Mouse (Mus musculus) intestine, embryonic 14.5 days (tissue): ENCODE data around the gene Gm14190. TPM values are rescaled to one million over a fixed set of nuclear protein-coding genes. Genes with fewer than 3 reads are reported as not detected.
"Not testable (repeated sequence)": the region's sequence is repeated elsewhere in the genome, so short reads cannot be mapped to it uniquely, and the experiment has no call there.

Experiments
- ATAC-seq: fragments of 200-750 bp; cut with Nextera tagmentation; replicated peaks from 2 replicates; pipeline ENCODE4 v1.8.0; 2017; ENCODE audit warnings: low read depth, moderate number of reproducible peaks, moderate TSS enrichment, moderate library complexity; ENCODE audit not compliant: low FRiP score, low TSS enrichment
- DNase-seq: peaks from one replicate; pipeline ENCODE4 v3.0.0-alpha.2; 2018; ENCODE audit warnings: low spot score
- H3K27ac ChIP-seq: fragments of 300-500 bp; sonication (generic); 2 replicates; pipeline ENCODE4 v1.5.1; 2014; ENCODE audit warnings: low read depth, mild to moderate bottlenecking, control low read depth
- H3K27me3 ChIP-seq: fragments of 300-500 bp; sonication (generic); replicated peaks from 2 replicates; pipeline ENCODE4 v1.6.1; 2014; ENCODE audit warnings: low read length, control low read depth; ENCODE audit not compliant: control insufficient read depth, insufficient read depth
- H3K36me3 ChIP-seq: fragments of 300-500 bp; sonication (generic); 2 replicates; pipeline ENCODE4 v1.6.1; 2014; ENCODE audit warnings: low read length, control low read depth; ENCODE audit not compliant: control insufficient read depth, insufficient read depth
- H3K4me1 ChIP-seq: fragments of 300-500 bp; sonication (generic); replicated peaks from 2 replicates; pipeline ENCODE4 v1.6.1; 2014; ENCODE audit warnings: low read length, control low read depth, mixed read lengths; ENCODE audit not compliant: control insufficient read depth, insufficient read depth
- H3K4me2 ChIP-seq: fragments of 300-500 bp; sonication (generic); 2 replicates; pipeline ENCODE4 v1.6.1; 2014; ENCODE audit warnings: low read length
- H3K4me3 ChIP-seq: fragments of 300-500 bp; sonication (generic); 2 replicates; pipeline ENCODE4 v1.5.1; 2014; ENCODE audit warnings: low read depth, low read length, control low read depth, mixed read lengths
- H3K9ac ChIP-seq: fragments of 300-500 bp; sonication (generic); 2 replicates; pipeline ENCODE4 v1.6.1; 2014; ENCODE audit warnings: mild to moderate bottlenecking, low read length
- H3K9me3 ChIP-seq: fragments of 300-500 bp; sonication (generic); 2 replicates; pipeline ENCODE4 v1.6.1; 2016; ENCODE audit warnings: low read length, control low read depth; ENCODE audit not compliant: control insufficient read depth
- WGBS: fragments of 180-500 bp; shearing (Covaris S2); extraction: QIAGEN DNeasy Blood & Tissue Kit; methylation state at CpG from one replicate; pipeline ENCODE4 v1.1.7; 2014; 5-methylcytosine and 5-hydroxymethylcytosine counted together
- polyA plus RNA-seq: library from polyadenylated mRNA; unstranded; fragments of >200 nt; fragmentation: Nextera tagmentation; extraction: Ambion mirVana; gene quantifications from 2 replicates; pipeline ENCODE4 v1.2.1, GENCODE M21; 2014

The Gm14190 gene
- polyA plus RNA-seq: not detected in 2 replicates

DNA sequence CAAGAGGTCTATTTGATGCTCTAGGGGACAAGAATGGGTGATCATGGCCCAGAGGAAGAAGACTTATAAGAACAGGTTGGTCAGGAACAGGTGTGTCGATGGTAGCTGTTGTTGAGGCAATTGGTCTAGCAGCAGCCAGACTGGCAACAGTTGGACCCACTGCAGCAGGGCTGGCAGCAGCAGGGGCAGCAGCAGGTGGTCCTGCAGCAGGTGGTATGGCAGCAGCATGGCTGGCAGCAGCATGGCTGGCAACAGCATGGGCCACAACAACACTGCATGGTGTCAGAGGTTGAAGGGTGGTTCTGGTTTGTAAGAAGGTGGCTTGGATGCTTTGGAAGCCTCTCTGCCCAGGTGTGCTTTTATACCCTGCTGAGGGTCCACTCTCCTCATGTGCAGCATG lies at the start of gene Gm14190:
Gene Gm14190 (minus strand): TSS at position 278 of the 400 bp plus-strand sequence.
- H3K27me3 ChIP-seq: no peaks in the 10 kb centered on the region
- no peak within 1 kb of the TSS for H3K4me2 ChIP-seq
- DNase-seq (no peak), ATAC-seq (no peak)
- no peaks in the 10 kb centered on the region for H3K4me1 ChIP-seq
- H3K9ac ChIP-seq: no peak within 1 kb of the TSS
- no peak within 1 kb of the TSS for H3K4me3 ChIP-seq
- H3K9me3 ChIP-seq: no peaks in the 10 kb centered on the region
- 88% methylated on average over 1 of the region's 1 CpGs for WGBS
- H3K27ac ChIP-seq: no peak within 1 kb of the TSS
- no peaks in the 10 kb centered on the region for H3K36me3 ChIP-seq

DNA sequence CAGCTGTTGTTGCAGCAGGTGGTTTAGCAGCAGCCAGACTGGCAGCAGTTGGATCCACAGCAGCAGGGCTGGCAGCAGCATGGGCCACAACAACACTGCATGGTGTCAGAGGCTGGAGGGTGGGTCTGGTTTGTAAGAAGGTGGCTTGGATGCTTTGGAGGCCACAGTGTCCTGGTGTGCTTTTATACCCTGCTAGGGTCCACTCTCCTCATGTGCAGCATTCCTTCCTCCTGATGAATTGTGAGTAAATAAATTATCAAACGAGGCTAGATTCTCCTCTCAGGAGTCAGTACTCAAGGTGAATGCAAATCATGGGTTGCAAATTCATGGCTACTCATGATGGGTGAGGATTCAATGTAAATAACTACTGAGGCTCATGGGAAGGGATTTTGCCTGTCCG lies 43.6 kb upstream of the Gm14190 start, which contains the start of gene Gm14180:
Gene Gm14180 (minus strand): TSS at position 101 of the 400 bp plus-strand sequence.
- no peaks in the 10 kb centered on the region for H3K27me3 ChIP-seq
- H3K4me3 ChIP-seq: no peak within 1 kb of the TSS
- H3K4me2 ChIP-seq: no peak within 1 kb of the TSS
- H3K36me3 ChIP-seq: no peaks in the 10 kb centered on the region
- no peaks in the 10 kb centered on the region for H3K9me3 ChIP-seq
- WGBS: 57% methylated on average over 2 of the region's 2 CpGs
- DNase-seq (no peak), ATAC-seq (no peak)
- H3K4me1 ChIP-seq: no peaks in the 10 kb centered on the region
- H3K9ac ChIP-seq: no peak within 1 kb of the TSS
- no peak within 1 kb of the TSS for H3K27ac ChIP-seq

DNA sequence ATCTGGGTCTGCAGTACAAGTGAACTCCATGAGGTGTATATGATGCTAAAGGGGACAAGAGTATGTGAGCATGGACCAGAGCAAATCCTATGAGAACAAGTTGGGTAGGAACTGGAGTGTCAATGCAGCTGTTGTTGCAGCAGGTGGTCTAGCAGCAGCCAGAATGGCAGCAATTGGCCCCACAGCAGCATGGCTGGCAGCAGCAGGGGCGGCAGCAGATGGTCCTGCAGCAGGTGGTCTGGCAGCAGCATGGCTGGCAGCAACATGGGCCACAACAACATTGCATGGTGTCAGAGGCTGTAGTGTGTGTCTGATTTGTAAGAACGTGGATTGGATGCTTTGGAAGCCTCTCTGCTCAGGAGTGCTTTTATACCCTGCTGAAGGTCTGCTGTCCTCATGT lies 33.5 kb upstream of the Gm14190 start:
- WGBS: 92% methylated on average over 2 of the region's 2 CpGs
- H3K4me2 ChIP-seq: no peak overlapping the region
- no peak for ATAC-seq
- H3K27ac ChIP-seq: no peak overlapping the region
- H3K27me3 ChIP-seq: no peaks in the 10 kb centered on the region
- DNase-seq: no peak
- no peak overlapping the region for H3K4me3 ChIP-seq
- no peaks in the 10 kb centered on the region for H3K36me3 ChIP-seq
- H3K9me3 ChIP-seq: no peaks in the 10 kb centered on the region
- no peaks in the 10 kb centered on the region for H3K4me1 ChIP-seq
- H3K9ac ChIP-seq: no peak overlapping the region

DNA sequence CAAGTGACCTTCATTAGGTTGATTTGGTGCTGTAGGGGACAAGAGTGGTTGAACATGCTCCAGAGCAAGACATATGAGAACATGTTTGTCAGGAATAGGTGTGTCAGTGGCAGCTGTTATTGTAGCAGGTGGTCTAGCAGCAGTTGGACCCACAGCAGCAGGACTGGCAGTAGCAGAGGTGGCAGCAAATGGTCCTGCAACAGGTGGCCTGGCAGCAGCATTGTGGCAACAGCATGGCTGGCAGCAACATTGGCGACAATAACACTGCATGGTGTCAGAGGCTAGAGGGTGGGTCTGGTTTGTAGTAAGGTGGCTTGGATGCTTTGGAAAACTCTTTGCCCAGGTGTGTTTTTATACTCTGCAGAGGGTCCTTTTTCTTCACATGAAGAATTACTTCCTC lies 28.2 kb upstream of the Gm14190 start:
- DNase-seq: no peak
- H3K27me3 ChIP-seq: no peaks in the 10 kb centered on the region
- ATAC-seq: no peak
- H3K27ac ChIP-seq: no peak overlapping the region
- no peak overlapping the region for H3K4me2 ChIP-seq
- H3K36me3 ChIP-seq: no peaks in the 10 kb centered on the region
- H3K9me3 ChIP-seq: no peaks in the 10 kb centered on the region
- H3K4me1 ChIP-seq: no peaks in the 10 kb centered on the region
- 86% methylated on average over 1 of the region's 1 CpGs for WGBS
- H3K4me3 ChIP-seq: no peak overlapping the region
- no peak overlapping the region for H3K9ac ChIP-seq

DNA sequence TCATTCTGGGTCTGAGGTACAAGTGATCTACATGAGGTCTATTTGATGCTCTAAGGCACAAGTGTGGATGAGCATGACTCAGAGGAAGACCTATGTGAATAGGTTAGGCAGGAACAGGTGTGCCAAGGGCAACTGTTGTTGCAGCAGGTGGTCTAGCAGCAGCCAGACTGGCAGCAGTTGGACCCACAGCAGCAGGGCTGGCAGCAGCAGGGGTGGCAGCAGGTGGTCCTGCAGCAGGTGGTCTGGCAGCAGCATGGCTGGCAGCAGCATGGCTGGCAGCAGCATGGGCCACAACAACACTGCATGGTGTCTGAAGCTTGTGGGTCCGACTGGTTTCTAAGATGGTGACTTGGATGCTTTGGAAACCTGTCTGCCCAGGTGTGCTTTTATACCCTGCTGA lies 5.3 kb downstream of the Gm14190 start:
- not testable (repeated sequence) for ATAC-seq

DNA sequence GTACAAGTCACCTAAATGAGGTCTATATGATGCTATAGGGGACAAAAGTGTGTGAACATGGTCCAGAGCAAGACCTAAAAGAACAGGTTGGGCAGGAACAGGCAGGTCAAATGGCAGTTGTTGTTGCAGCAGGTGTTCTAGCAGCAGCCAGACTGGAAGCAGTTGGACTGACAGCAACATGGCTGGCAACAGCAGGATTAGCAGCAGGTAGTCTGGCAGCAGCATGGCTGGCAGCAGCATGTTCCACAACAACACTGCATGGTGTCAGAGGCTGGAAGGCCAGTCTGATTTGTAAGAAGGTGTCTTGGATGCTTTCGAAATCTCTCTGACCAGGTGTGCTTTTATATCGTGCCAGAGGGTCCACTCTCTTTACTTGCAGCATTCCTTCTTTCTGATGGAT lies 7.1 kb downstream of the Gm14190 start:
- no peak overlapping the region for H3K9ac ChIP-seq
- H3K4me3 ChIP-seq: no peak overlapping the region
- no peak overlapping the region for H3K27ac ChIP-seq
- H3K9me3 ChIP-seq: no peaks in the 10 kb centered on the region
- WGBS: 86% methylated on average over 2 of the region's 2 CpGs
- DNase-seq (no peak), ATAC-seq (no peak)
- H3K36me3 ChIP-seq: no peaks in the 10 kb centered on the region
- H3K4me2 ChIP-seq: no peak overlapping the region
- no peaks in the 10 kb centered on the region for H3K27me3 ChIP-seq
- H3K4me1 ChIP-seq: no peaks in the 10 kb centered on the region

More for the DNA sequence above, 5.3 kb downstream of the Gm14190 start:
- not testable (repeated sequence) for H3K4me3 ChIP-seq, H3K4me2 ChIP-seq, H3K9me3 ChIP-seq, H3K27me3 ChIP-seq, H3K4me1 ChIP-seq, H3K27ac ChIP-seq, DNase-seq, H3K9ac ChIP-seq, H3K36me3 ChIP-seq
- WGBS: 69% methylated on average over 1 of the region's 1 CpGs

DNA sequence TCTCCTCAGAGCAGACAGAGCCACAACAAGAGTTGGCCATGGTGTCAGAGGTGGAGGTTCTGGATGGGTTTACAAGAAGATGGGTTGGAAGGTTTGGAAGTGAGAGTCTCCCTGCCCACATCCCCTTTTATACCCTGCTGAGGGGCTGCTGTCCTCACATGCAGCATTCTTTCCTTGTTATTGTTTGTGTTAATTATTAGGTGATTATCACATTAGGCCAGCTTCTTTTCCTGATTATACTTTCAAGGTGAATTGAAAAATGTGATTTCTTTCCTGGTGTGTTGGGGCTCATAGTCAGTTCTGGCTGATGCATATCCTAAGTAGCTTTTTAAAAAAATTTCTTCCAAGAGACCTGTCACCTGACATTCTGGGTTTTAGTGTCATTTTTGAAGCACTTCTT lies 24.7 kb downstream of the Gm14190 start, which contains the start of gene Krtap4-6:
Gene Krtap4-6 (minus strand): TSS at position 101 of the 400 bp plus-strand sequence.
- no peaks in the 10 kb centered on the region for H3K9me3 ChIP-seq
- no peaks in the 10 kb centered on the region for H3K27me3 ChIP-seq
- no peak within 1 kb of the TSS for H3K4me3 ChIP-seq
- no peak within 1 kb of the TSS for H3K4me2 ChIP-seq
- H3K4me1 ChIP-seq: no peaks in the 10 kb centered on the region
- ATAC-seq: no peak
- DNase-seq: no peak
- no peaks in the 10 kb centered on the region for H3K36me3 ChIP-seq
- H3K27ac ChIP-seq: no peak within 1 kb of the TSS
- H3K9ac ChIP-seq: no peak within 1 kb of the TSS

DNA sequence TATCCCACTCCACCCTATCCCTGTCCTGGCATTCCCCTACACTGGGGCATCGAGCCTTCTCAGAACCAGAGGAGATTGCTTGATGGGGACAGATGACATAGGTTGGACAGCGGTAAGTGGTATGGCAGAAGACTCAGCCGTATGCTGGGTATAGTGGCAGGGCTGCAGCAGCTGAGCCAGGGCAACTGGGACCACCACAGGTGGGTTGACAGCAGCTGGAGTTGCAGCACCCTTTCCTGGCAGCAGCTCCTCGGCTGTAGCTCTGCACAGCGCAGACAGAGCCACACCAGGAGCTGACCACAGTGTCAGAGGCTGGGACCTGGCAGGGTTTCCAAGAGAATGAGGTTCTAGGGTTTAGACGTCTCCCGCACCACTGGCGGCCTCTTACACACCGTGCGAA lies 27.7 kb downstream of the Gm14190 start:
- H3K27me3 ChIP-seq: no peaks in the 10 kb centered on the region
- DNase-seq (no peak), ATAC-seq (no peak)
- WGBS: 85% methylated on average over 10 of the region's 10 CpGs
- no peaks in the 10 kb centered on the region for H3K36me3 ChIP-seq
- no peaks in the 10 kb centered on the region for H3K9me3 ChIP-seq
- no peak overlapping the region for H3K9ac ChIP-seq
- no peak overlapping the region for H3K27ac ChIP-seq
- H3K4me2 ChIP-seq: no peak overlapping the region
- no peak overlapping the region for H3K4me3 ChIP-seq
- no peaks in the 10 kb centered on the region for H3K4me1 ChIP-seq

DNA sequence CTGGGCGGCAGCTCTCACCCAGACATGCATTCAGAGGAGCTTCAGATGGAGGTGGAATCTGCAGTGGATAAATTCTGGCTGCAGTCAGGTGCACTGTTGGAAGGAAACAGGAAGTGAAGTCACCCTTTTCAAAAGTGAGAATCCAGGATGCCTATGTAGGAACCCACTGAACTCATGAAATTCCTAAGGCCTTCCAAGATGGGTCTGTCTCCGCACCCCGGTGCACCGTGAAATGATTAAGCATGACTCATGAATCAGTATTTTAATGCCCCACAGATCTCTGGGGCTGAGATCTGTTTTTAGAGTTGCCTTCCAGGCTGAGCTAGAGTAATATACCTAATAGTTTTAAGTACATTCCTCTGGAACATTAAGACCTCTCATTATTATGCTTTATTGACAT lies 31.3 kb downstream of the Gm14190 start:
- H3K9ac ChIP-seq: no peak overlapping the region
- 80% methylated on average over 4 of the region's 4 CpGs for whole genome bisulfite sequencing
- H3K36me3 ChIP-seq: no peaks in the 10 kb centered on the region
- no peaks in the 10 kb centered on the region for H3K9me3 ChIP-seq
- H3K27me3 ChIP-seq: no peaks in the 10 kb centered on the region
- ATAC-seq (no peak), DNase-seq (no peak)
- H3K27ac ChIP-seq: no peak overlapping the region
- H3K4me3 ChIP-seq: no peak overlapping the region
- H3K4me2 ChIP-seq: no peak overlapping the region
- no peaks in the 10 kb centered on the region for H3K4me1 ChIP-seq
